Mouse (Mus musculus): Measurements from ENCODE around the gene Dglucy. TPM values are rescaled to one million over a fixed set of nuclear protein-coding genes. Genes with fewer than 3 reads are reported as not detected.

Gene Dglucy
- polyA plus RNA-seq, 1 experiment from 2014 or later = 1.6 TPM

GRCm38 (mm10) chr12:100813901-100814300 lies 35.0 kb downstream of the Dglucy start:
- H3K27ac ChIP-seq (ENCODE audit: low read depth, low read length) = no peak overlapping the region
- no peaks in the 10 kb centered on the region for H3K36me3 ChIP-seq (ENCODE audit: control insufficient read depth, insufficient read depth, low read length)
- no peak for ATAC-seq (replicated peaks; ENCODE audit: insufficient number of reproducible peaks, low FRiP score, low TSS enrichment)
- no peak overlapping the region for H3K9ac ChIP-seq (ENCODE audit: low read depth, low read length)
- no peak overlapping the region for H3K4me2 ChIP-seq
- H3K9me3 ChIP-seq (replicated peaks; ENCODE audit: control insufficient read depth, low read length) = no peaks in the 10 kb centered on the region
- 84% methylated on average over 2 of the region's 2 CpGs for WGBS (ENCODE audit: insufficient replicate concordance)
- H3K4me1 ChIP-seq (ENCODE audit: control insufficient read depth, insufficient read depth, low read length) = no peaks in the 10 kb centered on the region
- no peak overlapping the region for H3K4me3 ChIP-seq (ENCODE audit: low read depth, low read length)
- no peaks in the 10 kb centered on the region for H3K27me3 ChIP-seq (ENCODE audit: control insufficient read depth, insufficient read depth, low read length)

DNA sequence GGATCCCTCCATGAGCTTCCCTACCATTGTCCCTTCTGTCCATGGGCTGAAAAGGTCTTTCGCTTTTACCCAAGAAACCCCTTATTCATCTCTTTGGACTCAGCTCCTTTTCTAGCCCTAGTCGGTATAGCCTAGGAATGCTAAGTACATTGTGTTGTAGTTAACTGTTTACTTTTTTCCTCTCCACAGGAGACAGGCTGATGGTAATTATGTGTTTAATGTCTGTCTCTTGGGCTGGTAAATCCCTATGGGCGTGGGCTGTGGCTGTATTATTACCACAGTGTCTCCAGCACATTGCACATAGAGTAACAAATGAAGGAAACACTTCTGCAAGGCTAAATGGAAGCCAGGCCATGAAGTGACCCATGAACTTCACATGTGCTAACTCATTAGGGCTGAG lies 35.8 kb downstream of the Dglucy start:
- no peak overlapping the region for H3K9ac ChIP-seq (ENCODE audit: low read depth, low read length)
- H3K36me3 ChIP-seq (ENCODE audit: control insufficient read depth, insufficient read depth, low read length) = no peaks in the 10 kb centered on the region
- H3K27me3 ChIP-seq (ENCODE audit: control insufficient read depth, insufficient read depth, low read length) = no peaks in the 10 kb centered on the region
- no peak overlapping the region for H3K4me2 ChIP-seq
- 77% methylated on average over 3 of the region's 3 CpGs for WGBS (ENCODE audit: insufficient replicate concordance)
- no peak for ATAC-seq (replicated peaks; ENCODE audit: insufficient number of reproducible peaks, low FRiP score, low TSS enrichment)
- no peak overlapping the region for H3K27ac ChIP-seq (ENCODE audit: low read depth, low read length)
- H3K9me3 ChIP-seq (replicated peaks; ENCODE audit: control insufficient read depth, low read length) = no peaks in the 10 kb centered on the region
- H3K4me3 ChIP-seq (ENCODE audit: low read depth, low read length) = no peak overlapping the region
- no peaks in the 10 kb centered on the region for H3K4me1 ChIP-seq (ENCODE audit: control insufficient read depth, insufficient read depth, low read length)

DNA sequence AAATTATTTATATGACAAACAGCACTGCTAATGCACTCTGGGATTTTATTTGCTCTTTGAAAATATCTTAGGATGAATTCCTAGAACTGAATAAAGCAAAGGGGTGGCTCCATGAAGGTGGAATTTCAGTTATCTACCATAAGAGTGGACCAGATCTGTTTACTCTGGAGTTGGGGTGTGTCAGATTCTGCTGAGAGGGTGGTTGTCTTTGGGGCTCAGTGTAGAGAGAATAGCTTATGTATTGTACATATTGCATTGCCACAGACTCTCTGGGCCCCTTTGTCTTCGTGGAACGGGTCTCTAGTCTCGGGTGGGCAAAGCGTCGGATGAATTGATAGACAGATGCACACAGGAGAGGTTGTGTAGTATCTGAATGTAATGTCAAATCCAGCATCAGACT lies 38.0 kb downstream of the Dglucy start:
- Histone ChIP-seq H3K4me3 (ENCODE audit: low read depth, low read length) (no peak overlapping the region), H3K4me1 (ENCODE audit: control insufficient read depth, insufficient read depth, low read length) (no peaks in the 10 kb centered on the region), H3K36me3 (ENCODE audit: control insufficient read depth, insufficient read depth, low read length) (no peaks in the 10 kb centered on the region), H3K27me3 (ENCODE audit: control insufficient read depth, insufficient read depth, low read length) (no peaks in the 10 kb centered on the region), H3K9me3 (replicated peaks; ENCODE audit: control insufficient read depth, low read length) (no peaks in the 10 kb centered on the region), H3K4me2 (no peak overlapping the region), H3K9ac (ENCODE audit: low read depth, low read length) (no peak overlapping the region), H3K27ac (ENCODE audit: low read depth, low read length) (no peak overlapping the region)
- ATAC-seq (replicated peaks; ENCODE audit: insufficient number of reproducible peaks, low FRiP score, low TSS enrichment) = no peak
- 88% methylated on average over 5 of the region's 5 CpGs for WGBS (ENCODE audit: insufficient replicate concordance)

DNA sequence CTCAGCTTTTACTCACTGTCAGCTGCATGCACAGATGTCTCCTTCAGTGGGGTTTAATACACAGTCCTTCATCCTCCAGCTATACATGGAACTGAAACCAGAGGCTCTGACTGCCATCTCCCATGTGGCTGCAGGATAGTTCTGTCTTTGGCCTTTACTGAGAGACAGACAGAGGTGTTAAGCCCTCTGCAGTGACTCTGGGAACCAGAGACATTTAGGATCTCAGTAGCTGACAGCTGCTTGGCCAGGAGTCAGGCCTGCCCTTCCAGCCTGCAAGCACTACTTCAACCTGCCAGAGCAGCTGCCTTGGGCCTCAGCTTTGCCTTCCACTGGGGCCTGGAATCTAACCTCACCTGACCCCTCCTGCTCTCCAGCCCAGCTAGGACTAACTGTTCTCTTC lies 41.1 kb downstream of the Dglucy start:
- H3K4me3 ChIP-seq (ENCODE audit: low read depth, low read length) = no peak overlapping the region
- no peaks in the 10 kb centered on the region for H3K9me3 ChIP-seq (replicated peaks; ENCODE audit: control insufficient read depth, low read length)
- no peak overlapping the region for H3K27ac ChIP-seq (ENCODE audit: low read depth, low read length)
- no peak overlapping the region for H3K9ac ChIP-seq (ENCODE audit: low read depth, low read length)
- H3K4me2 ChIP-seq = no peak overlapping the region
- no peaks in the 10 kb centered on the region for H3K36me3 ChIP-seq (ENCODE audit: control insufficient read depth, insufficient read depth, low read length)
- H3K27me3 ChIP-seq (ENCODE audit: control insufficient read depth, insufficient read depth, low read length) = no peaks in the 10 kb centered on the region
- ATAC-seq (replicated peaks; ENCODE audit: insufficient number of reproducible peaks, low FRiP score, low TSS enrichment) = no peak
- H3K4me1 ChIP-seq (ENCODE audit: control insufficient read depth, insufficient read depth, low read length) = no peaks in the 10 kb centered on the region

DNA sequence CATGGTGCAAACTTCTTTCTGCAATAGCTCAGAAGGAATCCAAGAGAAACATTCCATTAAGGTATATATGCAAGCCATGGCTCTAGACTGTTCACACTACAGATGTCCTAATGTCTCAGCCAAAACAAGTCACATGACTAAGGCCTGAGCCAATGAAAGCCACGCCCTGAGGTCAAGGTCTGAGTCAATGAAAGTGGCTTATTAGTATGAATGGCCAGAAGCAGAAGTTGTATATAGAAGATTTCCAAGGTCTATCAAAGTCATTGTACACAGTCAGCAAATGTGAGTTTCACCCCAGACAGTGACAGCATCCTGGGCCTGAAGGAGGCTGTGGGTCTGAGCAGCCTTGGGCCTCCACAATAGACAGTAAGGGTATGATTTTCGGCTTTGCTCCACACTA lies 52.2 kb downstream of the Dglucy start:
- Histone ChIP-seq H3K4me2 (no peak overlapping the region), H3K9me3 (replicated peaks; ENCODE audit: control insufficient read depth, low read length) (no peaks in the 10 kb centered on the region), H3K27me3 (ENCODE audit: control insufficient read depth, insufficient read depth, low read length) (no peaks in the 10 kb centered on the region), H3K27ac (ENCODE audit: low read depth, low read length) (no peak overlapping the region), H3K36me3 (ENCODE audit: control insufficient read depth, insufficient read depth, low read length) (no peaks in the 10 kb centered on the region), H3K9ac (ENCODE audit: low read depth, low read length) (no peak overlapping the region), H3K4me3 (ENCODE audit: low read depth, low read length) (no peak overlapping the region), H3K4me1 (ENCODE audit: control insufficient read depth, insufficient read depth, low read length) (no peaks in the 10 kb centered on the region)
- 79% methylated on average over 2 of the region's 2 CpGs for WGBS (ENCODE audit: insufficient replicate concordance)
- no peak for ATAC-seq (replicated peaks; ENCODE audit: insufficient number of reproducible peaks, low FRiP score, low TSS enrichment)

- Histone ChIP-seq H3K4me1 (ENCODE audit: control insufficient read depth, insufficient read depth, low read length) (no peaks in the 10 kb centered on the region), H3K36me3 (ENCODE audit: control insufficient read depth, insufficient read depth, low read length) (no peaks in the 10 kb centered on the region), H3K27me3 (ENCODE audit: control insufficient read depth, insufficient read depth, low read length) (no peaks in the 10 kb centered on the region), H3K4me3 (ENCODE audit: low read depth, low read length) (no peak overlapping the region), H3K9ac (ENCODE audit: low read depth, low read length) (no peak overlapping the region), H3K9me3 (replicated peaks; ENCODE audit: control insufficient read depth, low read length) (no peaks in the 10 kb centered on the region), H3K27ac (ENCODE audit: low read depth, low read length) (no peak overlapping the region), H3K4me2 (no peak overlapping the region)
- ATAC-seq (replicated peaks; ENCODE audit: insufficient number of reproducible peaks, low FRiP score, low TSS enrichment) = no peak
- WGBS (ENCODE audit: insufficient replicate concordance) = 69% methylated on average over 8 of the region's 8 CpGs
Observed at GRCm38 (mm10) chr12:100831629-100832325, 52.9 kb downstream of the Dglucy start.

DNA sequence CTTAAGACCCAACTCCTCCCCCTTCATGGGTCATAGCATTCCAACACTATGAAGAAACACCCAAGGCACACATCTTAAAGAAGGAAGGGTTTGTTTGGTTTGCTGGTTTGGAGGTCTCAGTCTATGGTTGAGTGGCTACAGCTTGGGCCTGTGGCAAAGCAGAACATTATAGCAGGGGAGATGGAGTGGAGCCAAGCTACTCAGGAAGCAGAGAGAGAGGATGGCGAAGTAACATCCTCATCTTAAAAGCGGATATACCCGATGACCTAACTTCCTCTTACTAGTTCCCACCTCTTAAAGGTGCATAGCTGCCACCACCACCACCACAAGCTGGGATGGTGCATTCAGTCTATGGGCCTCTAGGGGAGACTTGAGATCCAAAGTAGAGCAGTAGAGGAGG lies 58.4 kb downstream of the Dglucy start:
- no peak overlapping the region for H3K4me3 ChIP-seq (ENCODE audit: low read depth, low read length)
- H3K36me3 ChIP-seq (ENCODE audit: control insufficient read depth, insufficient read depth, low read length) = no peaks in the 10 kb centered on the region
- no peak for ATAC-seq (replicated peaks; ENCODE audit: insufficient number of reproducible peaks, low FRiP score, low TSS enrichment)
- peaks cover 4% of the 10 kb centered on the region; the same call in 1 of the 2 replicates for H3K4me1 ChIP-seq (ENCODE audit: control insufficient read depth, insufficient read depth, low read length)
- WGBS (ENCODE audit: insufficient replicate concordance) = 72% methylated on average over 3 of the region's 3 CpGs
- no peaks in the 10 kb centered on the region for H3K9me3 ChIP-seq (replicated peaks; ENCODE audit: control insufficient read depth, low read length)
- H3K9ac ChIP-seq (ENCODE audit: low read depth, low read length) = no peak overlapping the region
- H3K27ac ChIP-seq (ENCODE audit: low read depth, low read length) = no peak overlapping the region
- H3K4me2 ChIP-seq = no peak overlapping the region
- no peaks in the 10 kb centered on the region for H3K27me3 ChIP-seq (ENCODE audit: control insufficient read depth, insufficient read depth, low read length)

- Histone ChIP-seq H3K9ac (ENCODE audit: low read depth, low read length) (no peak overlapping the region), H3K27me3 (ENCODE audit: control insufficient read depth, insufficient read depth, low read length) (no peaks in the 10 kb centered on the region), H3K27ac (ENCODE audit: low read depth, low read length) (no peak overlapping the region), H3K4me2 (no peak overlapping the region), H3K4me3 (ENCODE audit: low read depth, low read length) (no peak overlapping the region), H3K4me1 (ENCODE audit: control insufficient read depth, insufficient read depth, low read length) (peaks cover 4% of the 10 kb centered on the region; the same call in 1 of the 2 replicates), H3K36me3 (ENCODE audit: control insufficient read depth, insufficient read depth, low read length) (no peaks in the 10 kb centered on the region), H3K9me3 (replicated peaks; ENCODE audit: control insufficient read depth, low read length) (no peaks in the 10 kb centered on the region)
- no peak for ATAC-seq (replicated peaks; ENCODE audit: insufficient number of reproducible peaks, low FRiP score, low TSS enrichment)
- WGBS (ENCODE audit: insufficient replicate concordance) = 13% methylated on average over 8 of the region's 8 CpGs
Observed at GRCm38 (mm10) chr12:100839079-100839600, 60.3 kb downstream of the Dglucy start.

- Histone ChIP-seq H3K9ac (ENCODE audit: low read depth, low read length) (no peak overlapping the region), H3K4me1 (ENCODE audit: control insufficient read depth, insufficient read depth, low read length) (peaks cover 4% of the 10 kb centered on the region; the same call in 1 of the 2 replicates), H3K9me3 (replicated peaks; ENCODE audit: control insufficient read depth, low read length) (no peaks in the 10 kb centered on the region), H3K4me3 (ENCODE audit: low read depth, low read length) (no peak overlapping the region), H3K27me3 (ENCODE audit: control insufficient read depth, insufficient read depth, low read length) (no peaks in the 10 kb centered on the region), H3K36me3 (ENCODE audit: control insufficient read depth, insufficient read depth, low read length) (no peaks in the 10 kb centered on the region), H3K27ac (ENCODE audit: low read depth, low read length) (no peak overlapping the region), H3K4me2 (no peak overlapping the region)
- WGBS (ENCODE audit: insufficient replicate concordance) = 63% methylated on average over 6 of the region's 6 CpGs
- no peak for ATAC-seq (replicated peaks; ENCODE audit: insufficient number of reproducible peaks, low FRiP score, low TSS enrichment)
Observed at GRCm38 (mm10) chr12:100839926-100840325, 61.1 kb downstream of the Dglucy start.

Measured in heart, embryonic 11.5 days (tissue).